Mouse (Mus musculus) liver, adult 2 months (tissue): ENCODE measurements around the gene Rgs4. TPM values are rescaled to one million over a fixed set of nuclear protein-coding genes. Genes with fewer than 3 reads are reported as not detected.

Experiments
- DNase-seq: peaks from one replicate; pipeline ENCODE4 v3.0.0-alpha.2; 2011; ENCODE audit warnings: low read depth, low spot score; ENCODE audit errors: extremely low read depth
- H3K27ac ChIP-seq: fragments of 200-500 bp; replicated peaks from 2 replicates; pipeline ENCODE4 v1.5.1; 2012; ENCODE audit warnings: low read depth, mild to moderate bottlenecking, control low read depth, inconsistent platforms, low read length; ENCODE audit not compliant: insufficient read depth
- H3K27me3 ChIP-seq: fragments of 200-500 bp; 2 replicates; pipeline ENCODE4 v1.6.1; 2012; ENCODE audit warnings: mild to moderate bottlenecking, moderate library complexity, low read length, inconsistent platforms; ENCODE audit not compliant: control insufficient read depth, insufficient read depth
- H3K36me3 ChIP-seq: fragments of 200-500 bp; 2 replicates; pipeline ENCODE4 v1.6.1; 2012; ENCODE audit warnings: low read length, inconsistent platforms; ENCODE audit not compliant: control insufficient read depth, insufficient read depth
- H3K4me1 ChIP-seq: fragments of 200-500 bp; 2 replicates; pipeline ENCODE4 v1.6.1; 2011; ENCODE audit warnings: low read length; ENCODE audit not compliant: control insufficient read depth, insufficient read depth
- H3K4me3 ChIP-seq: fragments of 200-500 bp; 2 replicates; pipeline ENCODE4 v1.5.1; 2011; ENCODE audit warnings: low read depth, mild to moderate bottlenecking, control low read depth, low read length, moderate library complexity; ENCODE audit not compliant: insufficient read depth
- H3K79me2 ChIP-seq: fragments of 200-500 bp; 2 replicates; pipeline ENCODE4 v1.6.1; 2012; ENCODE audit warnings: inconsistent platforms, mild to moderate bottlenecking, low read length, moderate library complexity; ENCODE audit not compliant: control insufficient read depth, insufficient read depth
- H3K9ac ChIP-seq: fragments of 200-500 bp; 2 replicates; pipeline ENCODE4 v1.6.1; 2012; ENCODE audit warnings: low read depth, mild to moderate bottlenecking, control low read depth, inconsistent platforms, low read length
- CTCF ChIP-seq: fragments of 200-500 bp; IDR thresholded peaks from 2 replicates; pipeline ENCODE4 v1.5.1; 2011; ENCODE audit warnings: low read depth, low read length, control low read depth
- POLR2A ChIP-seq: fragments of 200-500 bp; IDR thresholded peaks from 2 replicates; pipeline ENCODE4 v1.6.1; 2011; ENCODE audit warnings: low read length, control low read depth; ENCODE audit not compliant: insufficient read depth; ENCODE audit errors: extremely low read depth
- WGBS: fragments of 180-500 bp; shearing (Covaris S2); methylation state at CpG from one replicate; pipeline ENCODE4 v1.1.7; 2018; 5-methylcytosine and 5-hydroxymethylcytosine counted together
- polyA plus RNA-seq: library from polyadenylated mRNA; depleted of rRNA; stranded (reverse); fragments of >200 nt; gene quantifications from 2 replicates; pipeline ENCODE4 v1.2.3, GENCODE M21; 2012; rRNA removed
- total RNA-seq: library from RNA; depleted of rRNA; stranded (reverse); fragments of >200 nt; gene quantifications from 2 replicates; pipeline ENCODE4 v1.2.3, GENCODE M21; 2014; rRNA removed

Rgs4 gene
- total and polyA plus RNA-seq, 2 experiments: 0.51 to 1.3 TPM

GRCm38 (mm10) chr1:169699184-169699583, 48.3 kb downstream of the Rgs4 start:
- no peaks in the 10 kb centered on the region for H3K27me3 ChIP-seq
- H3K27ac ChIP-seq: no peak overlapping the region
- WGBS: 84% methylated on average over 2 of the region's 2 CpGs
- TF ChIP-seq CTCF (no peak), POLR2A (no peak)
- no peaks in the 10 kb centered on the region for H3K4me1 ChIP-seq
- no peak overlapping the region for H3K4me3 ChIP-seq
- H3K79me2 ChIP-seq: no peaks in the 10 kb centered on the region
- H3K36me3 ChIP-seq: no peaks in the 10 kb centered on the region
- H3K9ac ChIP-seq: no peak overlapping the region
- no peak for DNase-seq

DNA sequence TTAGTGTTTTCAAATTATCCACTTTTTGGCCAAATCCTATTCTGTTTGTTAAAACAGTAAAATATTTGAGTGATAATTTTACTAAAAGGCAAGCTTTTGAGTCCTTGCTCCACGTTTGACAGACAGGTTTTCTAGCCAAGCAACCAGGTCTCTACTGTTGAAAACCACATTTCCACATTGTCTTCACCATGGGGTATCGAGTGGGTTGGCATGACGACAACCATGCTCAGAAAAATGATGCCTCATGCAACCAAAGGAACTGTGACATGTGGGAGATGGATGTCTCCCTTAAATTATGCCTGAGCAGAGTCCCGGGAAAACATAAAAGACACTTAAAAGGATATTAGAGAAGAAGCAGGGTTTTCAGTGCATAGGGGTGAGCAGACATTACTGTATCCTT, 50.2 kb downstream of the Rgs4 start:
- Histone ChIP-seq H3K9ac (no peak overlapping the region), H3K27me3 (no peaks in the 10 kb centered on the region), H3K27ac (no peak overlapping the region), H3K4me1 (no peaks in the 10 kb centered on the region), H3K4me3 (no peak overlapping the region), H3K79me2 (no peaks in the 10 kb centered on the region), H3K36me3 (no peaks in the 10 kb centered on the region)
- DNase-seq: no peak
- WGBS: 71% methylated on average over 4 of the region's 4 CpGs
- TF ChIP-seq CTCF (no peak), POLR2A (no peak)

DNA sequence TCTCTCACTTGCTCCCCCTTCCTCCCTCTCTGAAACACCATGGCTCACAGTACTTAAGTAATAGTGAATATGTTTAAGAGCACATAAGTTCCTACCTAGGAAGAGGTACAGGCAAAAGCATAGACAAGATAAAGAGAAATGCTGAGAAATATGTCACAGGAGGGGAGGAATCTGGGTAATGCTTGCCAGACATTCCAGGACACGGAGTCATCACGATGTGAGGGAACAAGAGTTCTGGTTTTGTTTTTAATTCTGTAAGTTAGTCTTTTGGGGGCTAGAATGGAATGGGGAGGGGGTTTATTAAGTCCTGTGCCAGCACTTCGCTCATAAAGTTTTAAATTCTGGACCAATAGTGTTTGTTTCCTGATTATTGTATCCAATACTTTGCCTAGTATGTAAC, 52.1 kb downstream of the Rgs4 start:
- DNase-seq: no peak
- no peaks in the 10 kb centered on the region for H3K79me2 ChIP-seq
- H3K9ac ChIP-seq: no peak overlapping the region
- TF ChIP-seq CTCF: no peak
- no peak for TF ChIP-seq POLR2A
- no peak overlapping the region for H3K27ac ChIP-seq
- 68% methylated on average over 3 of the region's 3 CpGs for WGBS
- no peaks in the 10 kb centered on the region for H3K4me1 ChIP-seq
- no peaks in the 10 kb centered on the region for H3K36me3 ChIP-seq
- H3K4me3 ChIP-seq: no peak overlapping the region
- H3K27me3 ChIP-seq: no peaks in the 10 kb centered on the region

DNA sequence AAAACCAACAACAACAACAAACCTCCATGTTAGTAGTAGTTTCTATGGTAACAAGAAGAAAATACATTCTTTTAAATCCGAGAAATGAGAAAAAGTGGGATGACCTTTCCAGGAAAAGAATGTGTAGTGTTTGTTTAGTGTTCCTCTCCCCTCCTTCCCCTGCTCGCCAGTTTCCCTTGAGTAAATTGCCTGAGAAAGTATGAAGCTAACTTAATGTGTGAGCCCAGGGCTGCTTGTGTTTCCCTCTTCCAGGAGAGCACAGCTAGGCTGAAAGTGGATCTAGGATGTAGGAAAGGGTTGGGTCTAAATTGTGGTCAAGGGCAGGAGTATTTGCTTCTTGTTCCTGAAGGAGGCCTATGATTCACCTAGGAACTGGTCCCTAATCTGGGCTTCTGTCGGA, 53.9 kb downstream of the Rgs4 start:
- no peak for TF ChIP-seq POLR2A
- TF ChIP-seq CTCF: no peak
- no peaks in the 10 kb centered on the region for H3K4me1 ChIP-seq
- no peaks in the 10 kb centered on the region for H3K79me2 ChIP-seq
- no peak overlapping the region for H3K9ac ChIP-seq
- no peak overlapping the region for H3K27ac ChIP-seq
- no peak overlapping the region for H3K4me3 ChIP-seq
- no peak for DNase-seq
- H3K27me3 ChIP-seq: no peaks in the 10 kb centered on the region
- H3K36me3 ChIP-seq: no peaks in the 10 kb centered on the region
- 50% methylated on average over 3 of the region's 3 CpGs for WGBS

- no peak for DNase-seq
- Histone ChIP-seq H3K36me3 (no peaks in the 10 kb centered on the region), H3K27me3 (no peaks in the 10 kb centered on the region), H3K9ac (no peak overlapping the region), H3K4me1 (no peaks in the 10 kb centered on the region), H3K27ac (no peak overlapping the region), H3K79me2 (no peaks in the 10 kb centered on the region), H3K4me3 (no peak overlapping the region)
- 72% methylated on average over 2 of the region's 2 CpGs for WGBS
- TF ChIP-seq POLR2A: no peak
Observed at GRCm38 (mm10) chr1:169693040-169693439, 54.4 kb downstream of the Rgs4 start.

Other genes with a start within 250 kb of the Rgs4 start
- 0.28 and 0.94 TPM in 2 replicates for gene Nuf2, start 216.2 kb downstream of the Rgs4 start, total RNA-seq
- not detected in 2 replicates for gene Nuf2, start 216.2 kb downstream of the Rgs4 start, polyA plus RNA-seq
- 31.3 and 46.8 TPM in 2 replicates for gene Rgs5, start 92.1 kb downstream of the Rgs4 start, total RNA-seq
- 6.9 and 7.5 TPM in 2 replicates for gene Rgs5, start 92.1 kb downstream of the Rgs4 start, polyA plus RNA-seq
- gene Ccdc190, start 181.0 kb upstream of the Rgs4 start, total RNA-seq: not detected in 2 replicates
- gene Ccdc190, start 181.0 kb upstream of the Rgs4 start, polyA plus RNA-seq: not detected in 2 replicates
- 34.8 and 41.3 TPM in 2 replicates for gene Hsd17b7, start 221.6 kb upstream of the Rgs4 start, total RNA-seq
- 22.1 and 24.7 TPM in 2 replicates for gene Hsd17b7, start 221.6 kb upstream of the Rgs4 start, polyA plus RNA-seq